Comparison of ENCODE assay signal across 11 mouse cellular contexts in genomic region chr10:115492956-115493777, GRCm38 (mm10).
DNase-seq lines count a peak whose midpoint lies in the region; ATAC-seq lines count a peak whose summit lies in the region.
"Had no signal": no experiment of that assay in that cellular context is flagged by ENCODE, and none has a peak within 500 bp of the region (broad histone marks: within the 10 kb centered on the region; RNA-seq: fewer than 3 reads in every experiment).

No protein-coding gene starts in this region.

- no peak for ATAC-seq in heart, embryonic 13.5 days (ENCODE audit: extremely low read depth, insufficient number of reproducible peaks, low FRiP score, low TSS enrichment)
- peak; percentile 39; the same call in 1 of the 2 replicates for ATAC-seq in midbrain, embryonic 12.5 days (ENCODE audit: low FRiP score, low read depth)
- ATAC-seq: CD4-positive, CD25-positive, alpha-beta regulatory T cell, adult 4 months; liver, embryonic 12.5 days had no signal

- no peaks in the 10 kb centered on the region for H3K36me3 ChIP-seq in heart, embryonic 13.5 days
- no peaks in the 10 kb centered on the region for H3K36me3 ChIP-seq in hindbrain, embryonic 10.5 days
- no peaks in the 10 kb centered on the region for H3K36me3 ChIP-seq in midbrain, embryonic 12.5 days
- H3K36me3 ChIP-seq: liver, embryonic 12.5 days had no signal

- no peak for DNase-seq in heart, postnatal 25 days (ENCODE audit: low spot score)
- peak; percentile 20 for DNase-seq in embryo, embryonic 10 days (ENCODE audit: low spot score)
- DNase-seq in hindbrain, embryonic 10.5 days (ENCODE audit: low spot score) = peak; percentile 14
- DNase-seq in liver = no peak
- DNase-seq in cerebellum, adult 9-11 months = no peak
- DNase-seq in gastrocnemius, postnatal 10 days = no peak
- DNase-seq: kidney, adult 11 months had no signal

- H3K9me3 ChIP-seq in heart, embryonic 13.5 days = no peaks in the 10 kb centered on the region
- H3K9me3 ChIP-seq in hindbrain, embryonic 10.5 days = no peaks in the 10 kb centered on the region
- no peaks in the 10 kb centered on the region for H3K9me3 ChIP-seq in midbrain, embryonic 12.5 days
- H3K9me3 ChIP-seq: liver, embryonic 12.5 days had no signal

- H3K4me1 ChIP-seq in heart, embryonic 13.5 days = peaks cover 10% of the 10 kb centered on the region
- H3K4me1 ChIP-seq in hindbrain, embryonic 10.5 days (replicated peaks) = peaks cover 15% of the 10 kb centered on the region
- H3K4me1 ChIP-seq in midbrain, embryonic 12.5 days = peaks cover 10% of the 10 kb centered on the region

- intact Hi-C loops in heart, postnatal 25 days (cut with DNase I) = no loop called here

- H3K27ac ChIP-seq in heart, embryonic 13.5 days (replicated peaks) = no peak overlapping the region
- H3K27ac ChIP-seq in hindbrain, embryonic 10.5 days = peak overlapping the region; percentile 26; the same call in 1 of the 2 replicates
- H3K27ac ChIP-seq in midbrain, embryonic 12.5 days (replicated peaks) = no peak overlapping the region
- H3K27ac ChIP-seq: liver, embryonic 12.5 days had no signal

- H3K9ac ChIP-seq in heart, embryonic 13.5 days = 0 out of 2 replicates have a peak overlapping the region, but pooled peaks have one; percentile 16
- no peak overlapping the region for H3K9ac ChIP-seq in midbrain, embryonic 12.5 days (replicated peaks)
- H3K9ac ChIP-seq: liver, embryonic 12.5 days had no signal

- peak overlapping the region; percentile 49 for H3K4me2 ChIP-seq in heart, embryonic 13.5 days
- peak overlapping the region; percentile 26 for H3K4me2 ChIP-seq in midbrain, embryonic 12.5 days (replicated peaks)
- H3K4me2 ChIP-seq: liver, embryonic 12.5 days had no signal

- 36% methylated on average over 12 of the region's 12 CpGs for WGBS in heart, embryonic 13.5 days
- 43% methylated on average over 12 of the region's 12 CpGs for WGBS in hindbrain, embryonic 10.5 days
- WGBS in midbrain, embryonic 12.5 days = 54% methylated on average over 12 of the region's 12 CpGs

- H3K4me3 ChIP-seq in heart, embryonic 13.5 days = peak overlapping the region; percentile 20
- H3K4me3 ChIP-seq in hindbrain, embryonic 10.5 days = no peak overlapping the region; the same call in 1 of the 2 replicates
- H3K4me3 ChIP-seq in midbrain, embryonic 12.5 days = no peak overlapping the region
- H3K4me3 ChIP-seq: liver, embryonic 12.5 days had no signal

- H3K27me3 ChIP-seq in heart, embryonic 13.5 days (replicated peaks) = no peaks in the 10 kb centered on the region
- no peaks in the 10 kb centered on the region for H3K27me3 ChIP-seq in hindbrain, embryonic 10.5 days (ENCODE audit: insufficient read depth, poor library complexity, severe bottlenecking)
- H3K27me3 ChIP-seq in midbrain, embryonic 12.5 days = no peaks in the 10 kb centered on the region
- H3K27me3 ChIP-seq: liver, embryonic 12.5 days had no signal

Comparison
In these comparisons a context has a peak if more than half of its experiments do, and no peak if none do; other contexts are left out.
1. DNase-seq: peak in embryo, embryonic 10 days (single experiment) and hindbrain, embryonic 10.5 days (single experiment); none in heart, postnatal 25 days (single experiment), liver (single experiment), cerebellum, adult 9-11 months (single experiment) and gastrocnemius, postnatal 10 days (single experiment).